Mouse (Mus musculus): ENCODE measurements around the gene Pon2. TPM values are rescaled to one million over a fixed set of nuclear protein-coding genes. Genes with fewer than 3 reads are reported as not detected.
"Not testable (repeated sequence)": the region's sequence is repeated elsewhere in the genome, so short reads cannot be mapped to it uniquely, and the experiment has no call there.

The Pon2 gene
- polyA plus RNA-seq (2012; rRNA removed): 9.7 and 14.0 TPM in 2 replicates

DNA sequence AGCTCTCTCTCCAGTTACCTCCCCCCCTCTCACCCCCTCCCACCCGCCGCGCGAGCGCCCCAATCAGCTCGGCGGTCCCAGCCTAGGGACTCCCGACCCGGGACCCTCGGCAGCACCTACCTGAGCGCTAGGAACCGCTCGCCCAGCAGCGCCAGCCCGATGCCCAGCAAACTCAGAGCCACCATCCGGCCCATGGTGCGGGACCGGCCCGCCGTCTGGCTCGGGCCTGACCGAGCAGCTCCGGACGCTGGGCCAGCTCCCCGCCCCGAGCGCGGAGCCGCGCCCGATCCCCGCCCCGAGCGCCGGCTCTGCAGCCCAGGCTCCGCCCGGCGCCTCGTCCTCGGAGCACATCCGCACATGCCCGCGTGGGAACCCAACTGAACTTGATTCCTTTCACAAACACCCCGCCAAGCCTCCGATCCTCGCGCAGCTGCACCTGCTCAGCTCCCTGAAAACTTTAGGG is at the start of gene Pon2:
TSS of gene Pon2 (minus strand) at position 364 of the 463 bp plus-strand sequence.
- TF ChIP-seq CTCF (IDR thresholded peaks at IDR 0.05; ENCODE audit: borderline replicate concordance, extremely low read depth, insufficient read depth, insufficient read length) (no peak), POLR2A (IDR thresholded peaks at IDR 0.05; ENCODE audit: borderline replicate concordance, extremely low read depth, insufficient read depth, insufficient read length, poor library complexity, severe bottlenecking) (peak; percentile 62)
- peak; percentile 86 for DNase-seq (ENCODE audit: low read depth)

DNA sequence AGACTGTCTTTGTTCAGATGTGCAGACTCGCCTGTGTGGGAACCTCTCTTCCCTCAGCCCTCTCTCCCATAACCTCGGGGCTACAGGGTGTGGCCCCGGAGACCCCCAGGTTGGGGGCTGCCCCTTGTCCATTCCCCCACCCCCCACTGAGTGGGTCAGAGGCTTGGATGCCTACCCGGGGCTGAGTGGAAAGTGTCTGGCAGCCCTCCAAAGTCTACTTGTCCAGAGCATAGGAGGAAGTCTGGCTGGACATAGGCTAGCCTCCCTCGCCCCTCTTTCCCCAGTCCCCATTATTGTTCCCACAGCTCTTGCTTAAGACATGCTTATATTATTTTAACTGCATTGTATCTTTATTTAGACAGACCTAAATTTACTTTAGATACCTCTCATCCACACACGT is 46.0 kb upstream of the Pon2 start:
- no peak for DNase-seq (ENCODE audit: low read depth)
- TF ChIP-seq POLR2A (IDR thresholded peaks at IDR 0.05; ENCODE audit: borderline replicate concordance, extremely low read depth, insufficient read depth, insufficient read length, poor library complexity, severe bottlenecking) (no peak), CTCF (IDR thresholded peaks at IDR 0.05; ENCODE audit: borderline replicate concordance, extremely low read depth, insufficient read depth, insufficient read length) (no peak)

DNA sequence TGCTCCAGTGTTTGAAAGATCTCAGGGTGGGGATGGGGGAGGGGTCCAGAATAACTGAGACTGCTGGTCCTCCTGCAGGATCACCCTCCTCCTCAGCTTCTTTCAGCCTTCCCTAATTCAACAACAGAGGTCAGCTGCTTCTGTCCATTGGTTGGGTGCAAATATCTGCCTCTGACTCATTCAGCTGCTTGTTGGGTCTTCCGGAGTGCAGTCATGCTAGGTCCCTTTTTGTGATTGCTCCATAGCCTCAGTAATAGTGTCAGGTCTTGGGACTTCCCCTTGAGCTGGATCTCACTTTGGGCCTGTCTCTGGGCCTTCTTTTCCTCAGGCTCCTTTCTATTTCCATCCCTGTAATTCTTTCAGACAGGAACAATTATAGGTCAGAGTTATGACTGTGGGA is 41.0 kb upstream of the Pon2 start:
- not testable (repeated sequence) for DNase-seq (ENCODE audit: low read depth)

DNA sequence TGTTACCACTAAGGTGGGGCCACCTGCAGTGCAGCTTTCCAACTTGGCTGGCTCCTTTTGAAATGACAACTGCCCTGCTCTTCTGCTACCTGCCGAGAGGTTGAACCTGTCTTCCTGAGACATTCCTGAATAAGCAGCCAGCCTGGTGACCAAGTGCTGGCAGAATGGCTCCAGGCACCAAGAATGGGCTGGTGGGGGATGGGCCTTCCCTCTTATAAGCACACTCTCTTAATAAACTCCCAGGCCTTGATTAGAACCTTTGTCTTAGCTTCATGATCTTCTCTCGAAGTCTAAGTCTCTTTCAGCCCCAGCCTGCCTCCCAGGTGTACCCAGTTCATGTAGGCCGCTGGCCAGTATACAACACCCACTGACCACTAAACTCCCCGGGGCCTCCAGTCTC is 40.5 kb upstream of the Pon2 start:
- DNase-seq (ENCODE audit: low read depth): not testable (repeated sequence)

DNA sequence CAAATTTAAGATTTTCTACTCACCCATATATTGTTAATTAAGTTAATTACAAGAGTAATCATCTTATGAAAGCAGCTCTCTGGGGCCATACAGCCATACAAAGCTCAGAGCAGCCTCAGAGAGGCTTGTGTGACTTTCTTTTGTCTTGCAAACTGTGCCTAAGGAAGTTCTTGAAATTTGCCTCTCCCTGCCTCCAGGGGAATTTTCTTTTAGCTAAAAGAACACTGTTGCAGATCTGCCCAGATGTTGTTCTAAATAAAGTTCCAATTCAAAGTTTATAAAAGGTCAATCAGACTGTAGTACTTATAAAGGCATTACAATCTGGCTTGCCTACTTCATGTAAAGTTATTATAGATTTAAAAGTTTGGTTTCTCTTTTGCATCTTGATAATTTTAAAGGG is 37.8 kb upstream of the Pon2 start:
- DNase-seq (ENCODE audit: low read depth): not testable (repeated sequence)

DNA sequence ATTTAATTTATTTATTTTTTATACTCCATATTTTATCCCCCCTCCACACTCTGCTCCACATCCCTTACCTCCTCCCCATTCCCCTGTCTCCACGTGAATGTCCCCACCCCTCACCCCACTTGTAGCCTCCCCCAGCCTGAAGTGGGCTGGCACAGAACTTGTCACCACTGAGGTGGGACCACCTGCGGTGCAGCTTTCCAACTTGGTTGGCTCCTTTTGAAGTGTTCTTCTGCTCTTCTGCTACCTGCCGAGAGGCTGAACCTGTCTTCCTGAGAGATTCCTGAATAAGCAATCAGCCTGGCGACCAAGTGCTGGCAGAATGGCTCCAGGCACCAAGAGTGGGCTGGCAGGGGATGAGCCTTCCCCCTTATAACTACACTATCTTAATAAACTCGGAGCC is 35.8 kb upstream of the Pon2 start:
- TF ChIP-seq POLR2A (IDR thresholded peaks at IDR 0.05; ENCODE audit: borderline replicate concordance, extremely low read depth, insufficient read depth, insufficient read length, poor library complexity, severe bottlenecking) (no peak), CTCF (IDR thresholded peaks at IDR 0.05; ENCODE audit: borderline replicate concordance, extremely low read depth, insufficient read depth, insufficient read length) (no peak)
- no peak for DNase-seq (ENCODE audit: low read depth)

DNA sequence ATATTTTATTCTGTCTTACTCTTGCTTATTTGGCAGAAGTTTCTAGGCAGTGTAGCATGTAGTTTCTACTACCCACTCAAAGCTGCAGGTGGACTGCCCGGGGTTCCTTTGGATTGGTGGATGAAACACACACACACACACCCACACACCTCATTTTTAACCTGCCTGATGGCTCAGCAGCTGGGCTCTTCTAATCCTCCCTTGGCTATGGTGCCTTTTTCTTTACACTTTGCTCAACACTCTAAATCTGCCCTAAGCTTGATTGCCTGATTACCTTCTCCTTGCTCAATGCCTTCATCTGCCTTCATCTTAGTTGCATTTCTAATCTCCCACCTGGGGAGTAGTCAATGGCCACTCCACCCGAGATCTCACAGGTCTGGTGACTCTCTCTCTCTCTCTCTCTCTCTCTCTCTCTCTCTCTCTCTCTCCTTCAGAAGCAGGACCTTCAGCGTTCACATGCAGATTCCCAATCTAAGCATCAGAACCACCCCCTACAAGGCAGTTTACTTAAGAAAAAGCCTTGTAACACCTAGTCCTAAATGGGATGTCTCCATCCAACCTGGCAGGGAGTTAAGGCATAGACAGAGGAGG is 34.4 kb upstream of the Pon2 start:
- TF ChIP-seq POLR2A (IDR thresholded peaks at IDR 0.05; ENCODE audit: borderline replicate concordance, extremely low read depth, insufficient read depth, insufficient read length, poor library complexity, severe bottlenecking) (no peak), CTCF (IDR thresholded peaks at IDR 0.05; ENCODE audit: borderline replicate concordance, extremely low read depth, insufficient read depth, insufficient read length) (no peak)
- no peak for DNase-seq (ENCODE audit: low read depth)

DNA sequence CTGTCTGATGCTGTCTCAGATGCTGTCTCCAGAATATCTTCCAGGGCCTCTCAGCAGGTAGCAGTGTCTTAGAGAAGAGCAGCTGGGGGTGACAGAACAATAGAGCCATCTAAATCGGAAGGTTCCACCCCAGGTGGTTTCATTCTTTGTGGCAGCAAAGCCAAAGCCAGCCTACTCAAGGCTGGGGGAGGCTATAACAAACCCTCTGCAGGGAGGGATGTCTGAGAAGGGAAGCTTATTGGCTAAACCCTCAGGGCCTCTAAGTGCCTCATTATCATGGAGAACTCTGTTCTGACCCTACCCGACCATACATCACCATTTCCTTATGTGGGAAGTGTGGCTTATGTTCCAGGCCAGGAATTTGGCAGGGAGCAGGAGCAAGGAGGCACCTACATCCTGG is 26.9 kb upstream of the Pon2 start:
- no peak for TF ChIP-seq CTCF (IDR thresholded peaks at IDR 0.05; ENCODE audit: borderline replicate concordance, extremely low read depth, insufficient read depth, insufficient read length)
- TF ChIP-seq POLR2A (IDR thresholded peaks at IDR 0.05; ENCODE audit: borderline replicate concordance, extremely low read depth, insufficient read depth, insufficient read length, poor library complexity, severe bottlenecking): no peak
- no peak for DNase-seq (ENCODE audit: low read depth)

DNA sequence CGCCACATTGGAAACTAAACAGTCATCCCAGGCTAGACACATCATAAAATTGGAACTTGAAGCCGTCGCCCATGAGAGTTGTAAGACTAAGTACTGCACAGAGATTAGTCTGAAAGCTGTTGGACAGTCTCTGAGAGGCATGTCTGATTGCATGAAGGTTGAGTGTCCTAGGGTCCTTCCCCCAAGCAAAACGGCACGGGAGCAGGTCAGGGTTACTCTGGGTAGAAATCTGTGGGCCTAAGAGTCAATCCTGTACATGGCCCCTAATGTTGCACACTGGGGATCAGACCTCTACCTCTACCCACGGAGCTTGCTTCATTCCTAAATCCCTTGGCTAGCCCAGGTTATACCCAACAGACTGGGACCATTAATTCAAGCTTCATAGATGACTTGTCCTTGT is 25.8 kb upstream of the Pon2 start:
- DNase-seq (ENCODE audit: low read depth): not testable (repeated sequence)

DNA sequence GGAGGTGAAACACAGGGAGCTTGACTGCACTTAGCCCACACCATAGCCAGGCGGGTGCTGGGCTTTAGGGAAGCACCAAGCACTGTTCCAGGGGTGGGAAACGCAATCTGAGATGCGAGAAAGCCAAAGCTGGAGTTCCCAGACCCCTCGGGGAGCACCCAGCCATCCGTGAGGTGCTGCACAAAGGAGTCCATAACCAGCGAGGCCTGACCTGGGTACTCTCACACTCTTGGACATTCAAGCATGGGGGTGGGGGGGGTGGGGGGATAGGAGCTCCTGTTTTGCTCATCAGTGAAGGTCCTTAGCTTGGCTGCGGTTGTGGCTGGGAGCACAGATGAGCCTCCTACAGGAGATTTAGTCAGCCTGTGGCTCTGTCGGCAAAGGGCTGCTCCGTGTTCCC is 18.4 kb upstream of the Pon2 start:
- no peak for TF ChIP-seq POLR2A (IDR thresholded peaks at IDR 0.05; ENCODE audit: borderline replicate concordance, extremely low read depth, insufficient read depth, insufficient read length, poor library complexity, severe bottlenecking)
- no peak for TF ChIP-seq CTCF (IDR thresholded peaks at IDR 0.05; ENCODE audit: borderline replicate concordance, extremely low read depth, insufficient read depth, insufficient read length)

DNA sequence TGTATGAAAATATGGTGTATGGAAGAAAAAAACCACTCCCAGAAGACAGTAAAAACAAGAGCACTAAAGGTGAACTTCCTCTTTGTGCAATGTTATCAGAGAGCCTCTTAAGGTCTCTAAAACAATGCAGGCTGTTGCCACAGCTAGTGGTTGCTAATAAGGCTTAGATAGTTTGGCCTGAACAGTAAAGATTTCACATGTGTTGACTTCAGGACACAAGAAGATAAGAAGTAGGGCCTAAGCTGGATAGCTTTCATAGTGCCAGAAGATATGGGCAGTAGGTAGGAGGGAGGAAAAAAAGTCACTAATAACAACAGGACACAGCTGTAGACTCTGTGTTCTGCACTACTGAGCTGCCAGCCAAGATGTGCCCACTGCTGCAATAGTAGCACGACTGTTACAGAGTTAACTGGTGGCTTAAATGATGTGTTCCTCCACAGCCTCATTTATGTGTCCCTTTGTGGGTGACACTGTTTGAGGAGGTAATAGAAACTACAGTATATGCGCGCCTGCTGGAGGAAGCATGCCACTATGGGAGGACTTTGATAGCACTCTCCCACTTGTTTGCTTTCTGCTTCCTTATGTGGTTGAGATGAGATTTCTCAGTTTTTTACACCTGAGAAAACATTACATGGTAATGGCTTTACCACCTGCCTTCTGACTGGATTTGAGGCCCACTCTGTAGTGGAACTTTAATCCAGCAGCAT is 17.0 kb upstream of the Pon2 start:
- DNase-seq (ENCODE audit: low read depth): no peak
- TF ChIP-seq POLR2A (IDR thresholded peaks at IDR 0.05; ENCODE audit: borderline replicate concordance, extremely low read depth, insufficient read depth, insufficient read length, poor library complexity, severe bottlenecking) (no peak), CTCF (IDR thresholded peaks at IDR 0.05; ENCODE audit: borderline replicate concordance, extremely low read depth, insufficient read depth, insufficient read length) (no peak)

More for the DNA sequence above, 18.4 kb upstream of the Pon2 start:
- DNase-seq (ENCODE audit: low read depth): no peak

DNA sequence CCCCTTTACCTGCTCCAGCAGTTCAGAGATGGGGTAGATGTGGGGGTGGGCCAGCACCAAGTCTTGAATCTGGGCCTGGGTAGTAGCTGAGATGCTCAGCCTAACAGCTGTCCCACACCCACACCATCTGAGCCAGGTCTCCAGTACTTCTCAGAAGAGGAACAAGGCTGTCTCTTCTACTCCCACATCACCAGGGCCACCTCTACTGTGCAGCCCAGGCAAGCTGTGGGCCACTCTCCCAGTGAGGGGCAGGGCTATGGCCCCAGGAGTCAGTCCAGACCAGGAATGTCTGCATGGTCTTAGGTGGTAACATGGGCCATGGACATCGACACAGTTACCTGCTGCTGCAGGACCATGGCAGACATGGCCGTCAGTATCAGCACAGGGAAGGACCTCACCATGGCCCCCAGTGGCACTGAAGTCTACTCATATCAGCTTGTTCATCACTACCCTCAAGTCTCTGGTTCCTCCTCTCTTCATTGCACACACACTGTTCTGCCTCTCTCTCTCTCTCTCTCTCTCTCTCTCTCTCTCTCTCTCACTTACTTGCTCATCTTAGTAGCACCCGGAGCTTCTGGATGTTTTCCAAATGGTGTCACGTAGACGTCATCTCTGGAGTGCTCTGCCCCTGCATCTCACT is 15.8 kb upstream of the Pon2 start:
- TF ChIP-seq POLR2A (IDR thresholded peaks at IDR 0.05; ENCODE audit: borderline replicate concordance, extremely low read depth, insufficient read depth, insufficient read length, poor library complexity, severe bottlenecking) (no peak), CTCF (IDR thresholded peaks at IDR 0.05; ENCODE audit: borderline replicate concordance, extremely low read depth, insufficient read depth, insufficient read length) (no peak)
- no peak for DNase-seq (ENCODE audit: low read depth)

DNA sequence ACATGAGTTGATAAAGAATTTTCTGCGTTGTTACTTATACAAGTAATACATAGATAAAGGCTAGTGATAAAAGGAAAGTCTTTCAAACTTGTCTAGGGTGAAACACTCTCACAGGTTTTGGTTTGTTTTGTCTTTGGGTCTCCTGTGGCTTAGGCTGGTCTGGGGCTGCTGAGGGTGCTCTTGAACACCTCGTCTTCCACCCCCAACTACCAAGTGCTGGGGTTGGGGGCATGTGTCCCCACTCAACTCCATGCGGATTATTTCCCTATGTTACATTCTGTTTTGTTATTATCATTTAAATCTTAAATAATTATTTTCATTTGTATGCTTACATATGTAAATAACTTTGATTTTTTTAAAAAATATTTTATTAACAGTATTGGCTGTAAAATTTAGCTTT is 12.2 kb upstream of the Pon2 start:
- TF ChIP-seq CTCF (IDR thresholded peaks at IDR 0.05; ENCODE audit: borderline replicate concordance, extremely low read depth, insufficient read depth, insufficient read length) (no peak), POLR2A (IDR thresholded peaks at IDR 0.05; ENCODE audit: borderline replicate concordance, extremely low read depth, insufficient read depth, insufficient read length, poor library complexity, severe bottlenecking) (no peak)
- DNase-seq (ENCODE audit: low read depth): no peak

Measured in brain, embryonic 14.5 days (tissue).